Mouse (Mus musculus) embryo, embryonic 10.5 days (tissue): ENCODE measurements around the gene Gm10563.
"Not testable (repeated sequence)": the region's sequence is repeated elsewhere in the genome, so short reads cannot be mapped to it uniquely, and the experiment has no call there.

Experiments used
- DNase-seq: peaks from one replicate; pipeline ENCODE4 v3.0.0-alpha.2; 2015; ENCODE audit warnings: low spot score

Gm10563 gene

DNA sequence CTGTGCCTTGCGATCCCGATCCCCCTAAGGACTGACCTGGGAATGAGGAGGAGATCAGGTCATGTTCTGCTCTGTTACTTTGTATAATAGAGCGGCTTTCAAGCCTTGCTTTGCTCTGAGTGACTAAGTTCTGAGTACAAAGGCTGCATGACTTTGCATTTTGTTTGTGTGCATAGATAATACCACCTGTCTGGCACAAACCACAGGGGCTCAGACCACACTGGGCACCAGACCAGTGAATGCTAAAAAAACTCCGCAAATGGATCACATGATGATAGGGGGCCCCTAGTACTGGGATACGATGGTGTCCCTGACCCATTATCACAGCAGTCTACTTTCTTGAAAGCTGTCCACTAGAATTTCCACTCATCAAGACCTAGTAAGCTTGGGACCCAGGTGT is 48.6 kb downstream of the Gm10563 start:
- DNase-seq: no peak

DNA sequence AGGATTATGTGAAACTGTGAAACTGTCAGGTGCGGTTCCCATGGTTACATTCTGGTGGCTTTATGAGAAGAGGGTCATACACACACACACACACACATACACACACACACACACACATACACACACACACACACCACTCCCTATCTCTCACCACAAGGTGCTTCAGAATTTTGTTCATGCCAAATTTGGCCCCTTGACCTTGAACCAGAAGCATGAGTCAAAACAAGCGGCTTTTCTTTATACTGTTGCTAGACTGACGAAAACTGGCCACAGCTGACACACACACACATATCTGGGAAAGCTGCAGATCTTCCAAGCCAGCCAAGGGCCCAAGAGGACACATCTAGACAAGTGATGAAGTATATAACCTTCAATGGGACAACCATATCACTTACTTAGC is 49.4 kb downstream of the Gm10563 start:
- no peak for DNase-seq

DNA sequence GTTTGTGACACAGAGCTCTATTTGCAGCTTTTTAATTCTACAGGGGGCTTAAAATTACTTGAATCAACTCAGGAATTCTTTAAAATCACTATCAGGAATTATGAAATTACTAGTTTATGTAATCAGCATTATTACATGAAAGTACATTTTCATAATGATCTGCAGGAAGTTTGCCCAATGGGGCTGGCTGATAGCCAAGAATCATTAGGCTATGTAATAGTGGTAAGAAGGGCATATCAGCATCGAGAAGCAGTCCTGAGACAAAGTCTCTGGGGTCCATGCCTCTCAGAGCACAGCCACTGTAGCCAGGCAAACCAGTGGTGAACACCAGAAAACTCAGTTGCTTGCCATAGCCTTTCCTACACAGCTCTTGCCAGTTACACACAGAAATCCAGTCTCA is 51.4 kb downstream of the Gm10563 start:
- no peak for DNase-seq

DNA sequence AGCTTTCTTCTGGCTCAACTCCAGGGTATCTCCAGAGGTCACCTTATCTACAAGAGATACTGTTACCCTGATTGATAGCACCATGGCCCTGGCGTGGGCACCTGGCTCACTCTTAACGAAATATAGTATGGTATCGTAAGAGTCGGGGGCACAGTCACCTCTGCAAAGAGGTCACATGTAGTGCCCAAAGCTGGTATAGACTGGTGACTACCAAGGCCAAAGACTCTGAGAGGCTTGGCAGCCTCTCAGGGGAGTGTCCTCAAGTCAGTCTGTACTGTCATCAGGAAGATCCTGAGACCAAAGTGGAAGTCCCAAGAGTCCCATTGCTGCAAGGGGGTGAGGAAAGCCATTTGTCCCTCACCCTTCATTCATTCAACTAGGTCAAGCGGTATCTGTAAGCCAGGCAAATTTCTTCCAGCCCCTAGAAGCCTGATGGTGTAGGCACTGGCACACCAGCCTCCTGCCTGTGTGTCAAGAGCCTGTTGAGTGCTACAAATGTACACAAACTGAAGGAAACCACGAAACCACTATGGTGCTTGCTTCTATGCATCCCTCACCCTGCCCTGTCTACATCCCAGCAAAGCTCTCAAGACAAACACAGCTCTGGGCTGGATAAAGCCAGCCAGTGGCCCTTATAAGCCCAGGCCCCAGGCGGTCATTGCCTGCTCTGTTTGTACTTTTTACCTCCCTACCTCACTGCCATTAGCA is 54.0 kb downstream of the Gm10563 start:
- DNase-seq: no peak

DNA sequence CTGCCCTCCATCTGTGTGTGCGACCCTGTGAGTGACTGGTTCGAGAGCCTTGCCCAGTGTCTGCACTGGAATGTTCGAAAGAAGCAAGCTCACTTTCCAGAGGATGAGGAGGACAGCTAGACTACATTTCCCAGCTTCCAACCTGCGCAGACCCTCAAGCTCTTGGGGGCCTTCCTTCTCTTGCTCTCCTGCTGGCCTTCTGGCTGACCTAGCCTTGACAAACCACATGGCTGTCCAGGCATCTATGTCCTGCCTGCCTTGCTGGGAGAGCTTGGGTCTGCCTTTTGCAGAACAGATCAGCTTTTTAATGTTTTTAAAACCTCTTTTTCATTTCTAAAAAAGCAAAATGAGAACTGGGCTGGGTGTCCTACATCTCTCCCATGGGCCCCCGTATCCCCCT is 55.9 kb downstream of the Gm10563 start:
- no peak for DNase-seq

DNA sequence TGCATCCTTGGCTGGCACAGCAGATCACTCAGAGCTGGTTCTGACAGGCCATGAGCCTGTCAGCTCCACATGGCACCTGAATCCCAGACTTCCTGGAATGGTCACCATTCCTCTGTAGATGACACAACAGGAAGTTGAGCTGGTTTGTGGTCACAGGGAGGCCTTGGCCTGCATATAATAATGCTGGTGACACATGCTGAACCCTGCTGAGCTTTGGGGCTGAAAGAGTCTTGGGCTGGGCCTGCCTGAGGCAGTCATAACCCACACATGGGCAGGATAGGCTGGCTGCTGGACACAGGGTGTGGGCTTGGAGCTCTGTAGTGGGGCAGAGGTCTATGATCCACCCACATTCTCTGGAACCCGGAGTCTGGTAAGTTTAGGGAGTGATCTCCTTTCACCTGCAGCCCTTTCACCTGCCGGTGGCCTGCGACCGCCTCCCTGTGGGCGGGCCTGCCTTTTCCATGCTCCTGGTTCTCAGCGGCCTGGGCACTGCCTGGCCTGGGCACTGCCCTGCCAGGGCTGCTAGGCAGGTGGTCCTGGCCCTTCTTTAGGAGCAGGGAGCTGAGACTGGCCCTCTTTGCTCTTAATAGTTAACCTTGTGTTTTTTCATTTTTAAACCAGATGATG is 62.8 kb downstream of the Gm10563 start:
- no peak for DNase-seq

DNA sequence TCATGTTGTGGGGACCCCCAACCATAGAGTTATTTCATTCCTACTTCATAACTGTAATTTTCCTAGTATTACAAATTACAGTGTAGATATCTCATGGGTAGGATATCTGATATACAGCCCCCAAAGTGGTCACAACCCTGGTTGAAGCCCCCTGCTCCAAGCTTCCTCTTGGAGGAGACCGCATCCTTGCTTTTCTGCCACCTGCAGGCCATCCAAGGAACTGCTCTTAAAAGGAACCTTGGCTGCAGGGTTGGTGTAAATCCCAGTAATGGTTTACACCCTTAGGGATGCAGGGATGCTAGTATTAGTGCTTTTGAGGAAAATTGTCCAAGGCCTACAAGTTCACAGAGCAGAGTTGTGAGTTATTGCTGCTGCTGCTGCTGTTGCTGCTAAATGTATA is 64.8 kb downstream of the Gm10563 start:
- peak; percentile 75 for DNase-seq

DNA sequence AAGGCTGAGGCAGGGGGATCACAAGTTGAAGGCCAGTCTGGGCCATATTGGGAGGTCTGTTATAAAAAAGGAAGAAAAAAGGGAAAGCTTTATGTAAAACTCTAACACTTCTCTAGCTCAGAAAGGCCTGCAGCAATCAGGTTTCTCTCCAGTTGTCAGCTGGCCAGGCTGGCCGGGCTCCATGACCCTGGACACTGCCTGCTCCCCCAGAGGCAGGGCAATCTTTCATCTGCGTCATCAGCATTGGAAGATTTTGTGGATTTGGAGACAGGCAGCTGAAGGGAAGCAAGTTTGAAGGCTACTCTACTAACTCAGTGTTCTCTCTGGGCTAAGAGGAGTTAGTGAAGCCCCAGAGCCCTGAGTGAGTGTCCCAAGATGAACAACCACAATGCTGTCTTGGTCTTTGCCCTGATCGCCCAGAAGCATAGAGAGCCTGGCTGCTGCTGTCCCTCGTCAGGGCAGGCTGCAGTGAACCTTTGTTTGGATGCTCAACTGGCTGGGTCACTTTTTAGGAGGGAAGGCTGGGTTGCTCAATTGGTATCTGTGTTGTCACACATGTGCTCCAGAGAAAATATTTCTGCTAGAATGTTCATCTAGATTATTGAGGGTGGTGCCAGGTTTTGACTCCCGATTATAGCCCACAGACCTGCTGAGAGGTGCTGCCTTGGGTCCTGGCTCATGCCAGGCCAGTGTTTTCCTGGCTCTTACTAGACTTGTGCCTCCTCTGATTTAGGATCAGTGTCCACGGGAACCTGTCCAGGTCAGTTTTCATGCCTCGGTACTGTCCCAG is 66.7 kb downstream of the Gm10563 start:
- no peak for DNase-seq

DNA sequence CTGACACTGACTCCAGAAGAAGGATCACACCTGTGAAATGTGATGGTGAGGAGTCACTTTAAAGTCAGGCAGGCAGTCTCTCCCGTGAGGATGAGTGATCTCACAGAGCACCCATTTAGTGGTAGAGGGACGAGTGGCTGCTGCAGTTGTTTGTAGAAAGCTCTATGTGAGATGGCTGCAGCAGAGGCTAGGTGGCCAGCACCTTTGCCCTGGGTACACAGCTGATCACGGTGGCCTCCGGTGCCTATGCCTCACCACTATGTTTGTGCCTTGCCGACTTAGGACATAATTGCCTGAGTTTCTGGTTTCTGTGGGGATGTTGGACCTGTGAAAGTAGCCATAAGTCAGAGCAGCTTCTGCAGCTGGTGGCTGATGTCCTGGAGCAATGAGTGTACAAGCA is 67.5 kb downstream of the Gm10563 start:
- no peak for DNase-seq

DNA sequence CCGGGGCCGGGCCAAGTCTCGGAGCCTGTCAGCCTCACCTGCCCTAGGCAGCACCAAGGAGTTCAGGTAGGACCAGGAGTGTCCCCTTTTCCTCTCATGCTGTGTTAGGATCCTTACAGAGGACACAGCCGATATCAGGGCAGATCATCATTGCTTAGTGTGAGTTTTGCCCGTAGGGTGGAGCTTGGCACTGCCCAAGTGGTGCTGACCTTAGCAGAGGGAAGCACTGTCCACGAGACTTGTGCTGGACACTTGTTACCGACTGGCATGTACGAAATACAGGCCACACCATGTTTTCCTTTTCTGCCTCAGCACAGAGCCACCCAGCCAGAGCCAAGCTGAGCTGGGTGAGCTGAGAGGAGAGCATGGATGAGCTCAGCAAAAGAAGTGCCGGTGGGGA is 68.1 kb downstream of the Gm10563 start:
- DNase-seq: no peak

DNA sequence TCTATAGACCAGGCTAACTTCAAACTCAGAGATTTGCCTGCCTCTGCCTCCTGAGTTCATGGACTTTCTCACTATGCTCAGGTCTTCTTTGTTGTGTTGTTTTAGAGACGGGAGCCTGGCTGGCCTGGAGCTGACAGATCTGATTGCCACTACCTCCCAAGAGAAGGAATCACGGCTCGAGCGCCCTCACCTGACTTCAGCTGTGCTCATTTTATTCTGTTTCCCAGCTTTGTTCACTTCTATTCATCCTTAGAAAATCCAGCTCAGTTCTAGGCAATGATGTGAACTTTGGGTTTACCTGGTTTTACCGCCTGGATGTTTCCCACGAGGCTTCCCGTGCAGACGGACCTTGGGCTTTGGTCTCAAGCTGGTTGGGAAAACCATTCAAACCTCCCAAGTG is 69.7 kb downstream of the Gm10563 start:
- no peak for DNase-seq

DNA sequence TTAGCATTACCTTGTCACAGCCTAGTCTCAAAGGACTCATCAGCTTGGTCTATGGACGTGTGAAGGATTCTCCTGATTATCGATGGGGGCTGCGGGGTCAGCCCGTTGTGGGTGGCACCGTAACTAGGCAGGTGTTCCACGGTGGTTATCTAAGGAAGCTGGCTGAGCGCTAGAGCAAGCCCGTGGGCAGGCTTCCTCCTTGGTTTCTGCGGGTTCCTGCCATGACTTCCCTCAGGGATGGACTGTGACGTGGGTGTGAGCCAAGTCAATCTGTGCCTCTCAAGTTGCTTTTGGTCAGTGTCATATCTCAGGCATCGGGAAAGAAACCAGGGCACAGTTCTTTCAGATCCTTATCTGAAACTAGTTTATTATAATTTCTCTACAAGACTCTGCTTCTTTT is 70.3 kb downstream of the Gm10563 start:
- no peak for DNase-seq

DNA sequence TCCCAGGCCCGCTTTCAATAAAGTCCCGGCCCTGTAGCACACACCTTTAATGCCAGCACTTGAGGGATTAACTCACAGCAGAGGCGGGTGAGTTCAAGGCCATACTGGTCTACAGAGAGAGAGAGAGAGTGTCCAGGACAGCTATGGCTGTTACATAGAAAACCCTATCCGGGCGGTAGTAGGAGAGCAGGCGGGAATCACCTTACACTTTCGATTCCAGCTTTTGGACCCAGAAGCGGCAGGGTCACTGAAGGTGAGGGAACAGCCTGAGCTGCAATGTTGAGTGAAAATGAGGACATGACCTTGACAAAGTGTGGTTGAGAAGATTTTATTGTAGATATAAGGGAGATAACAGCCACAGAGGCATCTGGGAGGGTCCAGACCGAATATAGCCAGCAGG is 71.3 kb downstream of the Gm10563 start:
- no peak for DNase-seq

DNA sequence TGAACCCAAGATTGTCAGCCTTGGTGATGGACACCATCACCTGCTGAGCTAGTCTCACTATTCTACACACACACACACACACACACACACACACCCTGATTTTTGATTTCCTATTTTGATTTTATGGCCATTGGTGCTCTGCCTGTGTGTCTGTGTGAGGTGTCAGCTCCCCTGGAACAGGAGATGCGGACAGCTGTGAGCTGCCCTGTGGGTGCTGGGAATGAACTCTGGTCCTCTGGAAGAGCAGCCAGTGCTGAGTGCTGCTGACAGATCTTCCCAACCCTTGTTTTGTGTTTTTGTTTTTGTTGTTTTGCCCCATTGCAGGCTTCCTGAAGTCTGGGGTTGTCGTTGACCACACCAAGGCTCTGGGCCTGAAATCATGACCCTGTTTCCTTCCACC is 72.1 kb downstream of the Gm10563 start:
- DNase-seq: no peak

DNA sequence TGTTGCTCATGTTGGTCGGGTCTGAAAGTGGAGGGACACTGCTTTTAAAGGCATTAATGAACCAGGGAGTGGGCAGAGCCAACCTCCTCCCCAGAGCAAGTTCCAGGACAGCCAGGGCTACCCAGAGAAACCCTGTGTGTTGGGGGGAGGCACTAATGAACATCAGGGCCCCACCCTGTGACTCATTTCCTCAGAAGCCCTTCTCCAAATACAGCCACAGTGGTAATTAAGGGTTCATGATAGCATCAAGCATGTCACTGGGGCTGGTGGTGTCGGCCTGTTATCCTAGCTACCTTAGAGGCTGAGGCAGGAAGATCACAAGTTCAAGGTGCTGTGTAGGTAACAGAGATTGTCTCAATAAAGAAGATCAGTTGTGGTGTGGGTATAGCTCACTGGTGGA is 73.8 kb downstream of the Gm10563 start:
- no peak for DNase-seq

DNA sequence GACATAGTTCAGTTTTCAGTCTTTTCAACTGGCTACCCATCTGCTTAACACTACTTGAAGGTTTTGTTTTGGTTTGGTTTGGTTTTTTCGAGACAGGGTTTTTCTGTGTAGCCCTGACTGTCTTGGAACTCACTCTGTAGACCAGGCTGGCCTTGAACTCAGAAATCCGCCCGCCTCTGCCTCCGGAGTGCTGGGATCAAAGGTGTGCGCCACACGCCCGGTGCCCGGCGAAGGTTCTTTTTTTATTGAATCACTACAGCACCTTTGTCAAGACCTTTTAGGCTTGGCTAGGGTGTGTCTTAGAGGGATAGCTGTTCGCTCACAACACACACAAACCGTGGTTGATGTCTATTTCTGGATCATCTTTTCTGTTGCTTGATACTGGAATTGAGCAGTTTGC is 74.9 kb downstream of the Gm10563 start:
- not testable (repeated sequence) for DNase-seq

DNA sequence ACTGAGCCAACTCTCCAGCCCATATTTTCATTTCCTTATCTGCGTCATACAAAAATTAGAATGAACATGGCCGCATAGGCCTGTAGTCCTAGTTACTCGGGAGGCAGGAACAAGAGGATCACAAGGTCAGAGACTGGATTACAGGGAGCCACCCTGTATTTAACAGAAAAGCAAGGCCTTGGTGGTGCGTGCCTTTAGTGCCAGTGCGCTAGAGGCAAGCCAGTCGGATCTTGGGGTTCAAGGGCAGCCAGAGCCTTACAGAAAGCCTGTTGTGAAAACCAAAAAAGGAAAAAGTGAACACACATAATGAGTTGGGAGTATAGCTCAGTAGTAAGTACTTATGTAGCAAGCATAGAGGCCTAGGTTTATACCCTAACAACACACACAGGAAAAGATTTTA is 75.4 kb downstream of the Gm10563 start:
- DNase-seq: no peak

DNA sequence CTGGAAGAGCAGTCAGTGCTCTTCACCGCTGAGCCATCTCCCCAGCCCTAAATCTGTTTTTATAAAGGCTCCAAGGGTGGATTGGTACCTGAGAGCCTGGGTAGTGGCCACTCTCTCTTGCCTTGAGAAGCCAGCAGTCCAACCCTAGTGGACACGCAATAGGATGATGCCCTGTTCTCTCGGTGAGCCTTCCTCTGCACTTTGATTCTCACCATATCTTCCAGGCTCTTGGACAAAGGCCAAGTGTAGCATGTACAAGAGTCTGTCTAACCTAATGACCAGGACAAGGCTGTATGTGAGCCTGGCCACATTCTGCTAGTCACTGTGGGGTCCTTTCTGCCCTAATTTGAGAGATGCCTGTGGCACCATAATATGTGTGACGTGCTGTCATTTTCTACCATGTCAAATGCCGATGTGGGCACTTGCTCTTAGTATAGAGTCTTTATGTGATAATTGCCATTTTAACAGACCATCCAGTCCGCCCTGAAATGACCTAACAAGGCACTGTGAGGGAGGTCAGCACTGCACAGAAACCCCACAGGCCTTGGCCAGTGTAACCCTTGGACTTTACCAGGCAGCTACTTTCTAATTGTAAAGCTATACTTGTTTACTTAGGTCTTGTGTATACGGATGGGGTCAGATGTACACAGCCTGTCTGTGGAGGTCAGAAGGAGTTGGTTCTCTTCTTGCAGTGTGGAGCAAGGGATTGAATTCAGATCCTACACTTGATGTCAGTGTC is 76.4 kb downstream of the Gm10563 start:
- no peak for DNase-seq

DNA sequence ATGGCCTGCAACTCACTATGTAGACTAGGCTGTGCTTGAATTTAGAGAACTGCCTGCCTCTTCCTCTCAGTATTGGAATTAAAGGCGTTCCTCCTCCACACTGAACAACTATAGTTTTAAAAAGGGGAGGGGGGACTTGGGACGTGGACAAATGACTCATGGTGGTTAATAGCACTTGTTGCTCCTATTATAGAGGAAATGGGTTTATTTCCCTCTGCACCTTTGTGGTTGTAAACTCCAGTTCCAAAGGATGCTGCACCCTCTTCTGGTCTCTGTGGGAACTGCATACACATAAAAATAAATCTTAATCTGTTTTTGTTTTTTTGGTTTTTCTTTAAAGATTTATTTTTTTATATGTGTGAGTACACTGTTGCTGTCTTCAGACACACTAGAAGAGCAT is 77.0 kb downstream of the Gm10563 start:
- peak; percentile 66 for DNase-seq

DNA sequence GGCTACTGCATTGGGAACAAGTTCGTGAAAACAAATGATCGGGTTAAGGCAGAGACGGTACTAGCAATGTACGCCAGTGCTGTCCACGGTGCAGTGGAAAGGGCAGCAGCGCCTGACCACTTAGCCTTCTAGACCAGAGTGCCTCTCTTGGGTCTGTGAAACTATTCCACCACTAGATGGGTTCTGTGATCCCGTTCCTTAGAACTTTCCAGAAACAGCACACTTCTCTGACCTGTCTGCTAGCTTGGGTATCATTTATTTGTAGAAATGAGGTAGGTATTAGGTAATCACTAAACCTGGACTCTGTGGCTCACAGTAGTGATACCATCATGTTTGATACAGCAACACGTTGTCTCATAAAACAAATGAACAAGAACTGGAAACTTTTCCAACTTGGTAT is 78.7 kb downstream of the Gm10563 start:
- no peak for DNase-seq
